Mouse (Mus musculus): Measurements from ENCODE around the gene Kif13a.

- TF ChIP-seq POLR2A (IDR thresholded peaks at IDR 0.05; ENCODE audit: borderline replicate concordance, control insufficient read depth, low read depth, low read length) (no peak), CTCF (IDR thresholded peaks at IDR 0.05; ENCODE audit: control insufficient read depth, insufficient read depth, low read length) (no peak)
These were observed 4.0 kb downstream of the Kif13a start for GRCm38 (mm10) chr13:46925671-46926070.

Data from bone marrow, adult 2 months (tissue).